Comparison of ENCODE assay signal across 16 mouse cellular contexts in genomic region chr2:70886831-70887230, GRCm38 (mm10).
DNase-seq lines count a peak whose midpoint lies in the region; TF ChIP-seq lines count a peak whose summit lies in the region.
"Had no signal": no experiment of that assay in that cellular context is flagged by ENCODE, and none has a peak within 500 bp of the region (broad histone marks: within the 10 kb centered on the region; RNA-seq: fewer than 3 reads in every experiment).

No protein-coding gene starts in this region.

- DNase-seq in left cerebral cortex, adult 2 months (ENCODE audit: extremely low spot score in 1 of 2, low spot score in 2 of 2): peak in 1 of 2 experiments; percentile 25
- DNase-seq in left cerebral cortex, adult 11 months (ENCODE audit: low spot score): no peak
- DNase-seq in cerebellum, adult 8-10 months: peak; percentile 15
- peak; percentile 27 to 31 for DNase-seq in cerebellum, postnatal 36 days
- peak; percentile 28 for DNase-seq in right cerebral cortex, postnatal 14 days
- no peak for DNase-seq in ovary, postnatal 10 days (ENCODE audit: low spot score)
- DNase-seq in testis, postnatal 14 days (ENCODE audit: low spot score): no peak
- DNase-seq: adrenal gland, postnatal 36 days; heart, adult 11 months; kidney, adult 2 months; kidney, postnatal 4 days; lung, adult 18-20 months; thymus, adult 18-20 months had no signal

- no peak overlapping the region for H3K4me3 ChIP-seq in left cerebral cortex, adult 2 months
- H3K4me3 ChIP-seq: limb, embryonic 15.5 days; midbrain, embryonic 15.5 days; neural tube, embryonic 12.5 days had no signal

- intact Hi-C loops in left cerebral cortex, adult 2 months (cut with DNase I): loop anchor here (2.0 to 5.0 kb wide), 2 partner anchors 34 to 60 kb away; partner anchors contain the start of gene Tlk1

- peak overlapping the region; percentile 20; the same call in 1 of the 2 replicates for H3K27ac ChIP-seq in left cerebral cortex, adult 2 months
- H3K27ac ChIP-seq: limb, embryonic 15.5 days; midbrain, embryonic 15.5 days; neural tube, embryonic 12.5 days had no signal

- TF ChIP-seq CTCF in left cerebral cortex, adult 2 months (IDR thresholded peaks at IDR 0.05): no peak

Comparison
In these comparisons a context has a peak if more than half of its experiments do, and no peak if none do; other contexts are left out.
1. DNase-seq: peak in cerebellum, adult 8-10 months (single experiment), cerebellum, postnatal 36 days (2 of 2) and right cerebral cortex, postnatal 14 days (single experiment); none in left cerebral cortex, adult 11 months (single experiment), ovary, postnatal 10 days (single experiment) and testis, postnatal 14 days (single experiment).